Mouse (Mus musculus): Measurements from ENCODE around the gene Aldh8a1.

Aldh8a1 gene

GRCm38 (mm10) chr10:21376682-21377473 is at the start of gene Aldh8a1:
Aldh8a1 (plus strand) TSS chr10:21377291.
- no peak for DNase-seq (ENCODE audit: low spot score in 2 of 2)

DNA sequence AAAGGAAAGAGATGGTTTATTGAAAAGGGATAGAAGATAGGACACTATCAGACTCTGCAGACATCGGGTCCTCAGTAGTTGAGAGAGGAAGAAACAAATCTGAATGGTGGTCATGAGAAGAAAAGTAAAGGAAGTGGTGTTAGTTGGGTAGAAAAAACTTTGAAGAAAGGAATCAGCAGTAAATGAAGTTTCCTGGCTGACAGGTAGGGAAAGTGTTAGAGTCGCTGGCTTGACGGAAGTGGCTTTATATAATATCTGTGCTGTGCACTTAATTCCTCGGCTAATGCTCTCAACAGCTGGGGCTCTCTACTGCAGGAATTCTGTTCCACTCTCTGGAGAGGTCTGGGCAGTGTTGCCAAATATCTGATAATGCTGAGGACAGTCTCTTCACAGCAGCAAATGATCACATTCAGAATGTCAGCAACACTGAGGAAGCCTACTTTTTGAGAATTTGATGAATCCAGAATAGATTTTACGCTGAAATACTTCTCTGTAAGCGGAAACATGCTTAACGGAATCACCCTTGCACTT is 49.4 kb upstream of the Aldh8a1 start:
- DNase-seq (ENCODE audit: low spot score in 2 of 2) = no peak

GRCm38 (mm10) chr10:21334349-21335105 is 42.6 kb upstream of the Aldh8a1 start:
- no peak for DNase-seq (ENCODE audit: low spot score in 2 of 2)

DNA sequence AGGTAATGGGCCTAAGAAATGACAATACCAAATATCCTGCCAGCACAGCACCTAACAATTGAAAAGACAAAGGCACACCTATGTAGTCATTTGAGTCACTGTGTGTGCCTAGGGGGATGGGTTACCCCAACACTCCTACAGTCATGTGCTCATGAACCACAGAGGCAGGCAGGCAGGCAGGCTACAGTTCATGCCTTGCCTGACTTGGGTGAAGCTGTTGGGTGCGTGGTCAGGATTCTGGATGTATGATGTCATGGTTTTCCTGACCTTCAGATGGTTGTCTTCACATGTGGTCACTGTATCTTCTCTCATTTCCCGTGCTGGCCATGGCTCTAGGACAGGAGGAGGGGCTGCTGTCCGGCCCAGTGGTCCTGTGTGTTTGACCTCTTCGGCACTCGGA is 41.6 kb upstream of the Aldh8a1 start:
- DNase-seq (ENCODE audit: low spot score in 2 of 2) = no peak

- DNase-seq (ENCODE audit: low spot score in 2 of 2) = no peak
Measured at GRCm38 (mm10) chr10:21337191-21337590, 39.9 kb upstream of the Aldh8a1 start.

- no peak for DNase-seq (ENCODE audit: low spot score in 2 of 2)
Measured at GRCm38 (mm10) chr10:21341706-21342105, 35.4 kb upstream of the Aldh8a1 start.

DNA sequence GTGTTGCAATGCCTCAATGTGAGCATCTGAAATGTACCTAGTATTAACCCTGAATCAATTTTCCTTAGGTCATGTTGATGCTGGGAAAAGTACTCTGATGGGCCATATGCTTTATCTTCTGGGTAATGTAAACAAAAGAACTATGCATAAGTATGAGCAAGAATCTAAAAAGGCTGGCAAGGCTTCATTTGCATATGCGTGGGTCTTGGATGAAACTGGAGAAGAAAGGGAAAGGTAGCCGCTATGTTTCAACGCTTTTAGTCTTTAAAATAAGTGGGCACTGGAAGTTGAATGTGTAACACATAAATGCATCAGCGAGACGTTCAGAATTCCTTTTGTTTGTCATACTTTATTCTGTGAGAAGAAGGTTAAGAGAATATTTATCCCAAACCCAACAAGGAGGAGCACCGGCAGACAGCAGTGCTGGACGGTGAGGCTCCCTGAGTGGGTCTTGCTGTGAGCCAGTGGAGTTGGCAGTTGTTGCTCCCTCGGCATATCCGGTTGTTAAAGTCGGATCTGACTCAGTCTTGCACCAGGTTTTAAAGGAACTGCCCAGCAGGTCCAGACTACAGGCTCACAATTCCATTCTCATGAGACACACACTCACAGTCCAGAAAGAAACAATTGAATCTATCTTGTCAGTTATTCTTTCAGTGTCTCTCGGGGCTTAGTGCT is 34.6 kb upstream of the Aldh8a1 start:
- DNase-seq (ENCODE audit: low spot score in 2 of 2) = peak in 1 of 2 experiments; percentile 41

- DNase-seq (ENCODE audit: low spot score in 2 of 2) = no peak
Measured at GRCm38 (mm10) chr10:21347332-21347731, 29.8 kb upstream of the Aldh8a1 start.

- DNase-seq (ENCODE audit: low spot score in 2 of 2) = no peak
Measured at GRCm38 (mm10) chr10:21349449-21349848, 27.6 kb upstream of the Aldh8a1 start.

GRCm38 (mm10) chr10:21349946-21350345 is 27.1 kb upstream of the Aldh8a1 start:
- no peak for DNase-seq (ENCODE audit: low spot score in 2 of 2)

DNA sequence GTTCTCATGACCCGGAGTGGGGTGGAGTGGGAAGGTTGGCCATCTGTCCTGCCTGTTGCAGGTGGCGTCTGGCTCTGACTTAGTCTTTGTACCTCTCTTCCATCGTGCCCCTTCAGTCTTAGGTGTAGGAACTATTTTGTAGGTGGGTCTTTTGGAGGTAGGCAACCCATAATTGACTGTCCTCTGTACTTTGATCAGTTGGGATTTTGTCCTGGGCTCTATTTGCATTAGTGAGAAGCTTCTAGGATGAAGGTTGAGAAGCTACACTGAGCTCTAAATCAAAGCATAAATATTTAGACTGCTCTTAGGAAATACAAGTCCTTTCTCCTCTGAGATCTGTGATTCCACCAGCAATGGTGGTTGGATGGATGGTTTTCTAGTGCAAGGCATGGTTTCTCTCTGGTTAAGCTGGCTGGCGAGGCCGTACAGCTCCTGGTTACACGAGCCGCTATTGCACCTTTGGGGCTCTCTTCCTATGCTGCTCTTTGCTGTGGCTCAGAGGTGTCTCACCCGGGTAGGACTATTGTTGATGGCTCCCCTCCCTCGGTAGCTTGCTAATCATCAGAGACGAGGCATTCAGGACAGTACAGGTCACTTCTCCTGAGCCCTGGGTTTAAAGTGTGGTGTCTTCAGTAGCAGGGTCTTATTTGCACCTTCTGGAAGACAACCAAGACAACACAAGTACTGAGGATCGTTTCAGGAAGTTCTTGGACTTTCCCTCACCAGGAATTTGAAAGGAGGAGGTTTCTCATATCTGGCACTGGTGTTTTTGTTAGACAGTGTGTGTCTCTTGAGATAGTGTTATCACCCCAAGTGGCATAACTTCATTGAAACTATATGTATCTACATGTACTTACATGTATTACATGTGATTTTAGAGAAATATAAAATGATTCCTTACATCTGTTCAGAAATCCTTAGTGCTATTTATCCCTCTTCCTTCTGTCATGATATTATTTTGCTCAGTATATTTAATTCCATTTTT is 26.3 kb upstream of the Aldh8a1 start:
- DNase-seq (ENCODE audit: low spot score in 2 of 2) = no peak

DNA sequence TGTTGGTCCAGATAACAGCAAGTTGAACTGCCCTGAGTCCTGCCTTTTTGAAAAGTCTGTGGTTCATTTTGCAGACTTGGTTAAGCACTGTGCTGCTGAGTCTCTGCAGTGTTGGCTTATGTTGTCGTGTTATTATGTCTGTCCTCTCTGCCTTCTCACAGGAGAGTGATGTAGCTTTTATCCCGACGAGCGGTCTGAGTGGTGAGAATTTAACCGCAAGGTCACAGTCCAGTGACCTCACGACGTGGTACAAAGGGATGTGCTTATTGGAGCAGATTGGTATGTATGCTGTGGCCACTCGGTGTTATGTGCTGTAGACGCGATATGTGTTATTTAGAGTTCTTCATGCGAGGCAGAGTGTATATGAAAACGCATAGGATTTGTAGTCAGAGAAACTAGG is 25.3 kb upstream of the Aldh8a1 start:
- DNase-seq (ENCODE audit: low spot score in 2 of 2) = no peak

- DNase-seq (ENCODE audit: low spot score in 2 of 2) = no peak
Measured at GRCm38 (mm10) chr10:21353890-21354289, 23.2 kb upstream of the Aldh8a1 start.

GRCm38 (mm10) chr10:21354506-21354905 is 22.6 kb upstream of the Aldh8a1 start:
- no peak for DNase-seq (ENCODE audit: low spot score in 2 of 2)

DNA sequence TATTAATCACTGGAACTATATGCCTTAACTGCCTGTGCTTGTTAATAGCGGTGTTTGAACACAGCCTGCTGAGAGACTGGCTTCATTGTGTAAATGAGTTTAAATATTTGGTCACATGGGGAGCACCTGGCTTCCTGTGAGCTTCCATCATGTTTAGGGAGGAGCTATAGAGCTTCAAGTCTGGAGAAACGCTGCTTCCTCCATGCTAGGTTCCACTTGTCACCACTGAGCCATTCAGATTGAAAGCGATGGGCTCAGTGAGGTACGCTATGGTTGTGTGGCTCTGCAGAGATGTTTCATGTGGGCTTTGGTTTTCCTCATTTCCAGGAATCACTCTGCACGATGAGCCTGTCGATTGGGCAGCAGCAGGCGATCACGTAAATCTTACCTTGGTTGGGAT is 19.1 kb upstream of the Aldh8a1 start:
- no peak for DNase-seq (ENCODE audit: low spot score in 2 of 2)

- no peak for DNase-seq (ENCODE audit: low spot score in 2 of 2)
Measured at GRCm38 (mm10) chr10:21359086-21359485, 18.0 kb upstream of the Aldh8a1 start.

- no peak for DNase-seq (ENCODE audit: low spot score in 2 of 2)
Measured at GRCm38 (mm10) chr10:21361871-21362270, 15.2 kb upstream of the Aldh8a1 start.

DNA sequence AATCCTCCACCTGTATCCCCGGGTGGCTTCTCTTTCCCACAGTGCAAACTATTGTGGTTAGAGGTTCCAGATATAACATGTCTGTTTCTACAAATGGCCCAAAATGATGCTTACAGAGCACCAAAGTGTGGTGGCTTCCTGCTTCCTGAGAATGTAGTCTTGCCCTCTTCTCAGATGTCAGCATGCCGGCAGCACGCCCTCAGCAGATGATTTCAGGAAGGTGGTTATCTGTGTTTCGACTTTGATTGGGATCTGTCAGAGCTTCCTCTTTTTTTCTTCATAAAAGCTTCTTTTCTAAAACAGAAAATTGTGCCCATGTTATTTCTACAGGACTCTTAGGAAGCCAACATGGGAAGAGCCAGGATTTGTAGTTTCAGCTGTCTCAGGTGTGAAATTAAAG is 13.8 kb upstream of the Aldh8a1 start:
- DNase-seq (ENCODE audit: low spot score in 2 of 2) = no peak

GRCm38 (mm10) chr10:21364946-21365345 is 12.1 kb upstream of the Aldh8a1 start:
- no peak for DNase-seq (ENCODE audit: low spot score in 2 of 2)

DNA sequence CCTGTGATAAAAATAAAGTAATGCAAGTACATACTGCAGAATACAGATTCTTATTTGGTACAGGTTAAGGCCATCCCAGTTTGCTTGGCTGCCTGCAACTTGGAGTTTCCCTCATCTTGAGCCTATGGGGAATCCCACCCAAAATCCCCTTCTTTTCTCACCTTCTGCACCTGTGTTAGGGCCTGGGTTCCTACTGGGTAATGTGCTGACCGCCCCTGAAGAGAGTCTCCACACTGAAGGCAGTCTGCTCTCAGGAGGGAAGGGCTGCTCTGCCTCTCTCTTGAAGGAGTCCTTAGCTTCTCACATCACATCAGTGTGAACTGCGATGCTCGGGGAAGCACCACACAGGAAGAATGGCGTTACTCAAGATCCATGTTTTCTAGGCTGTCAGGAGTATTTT is 11.2 kb upstream of the Aldh8a1 start:
- DNase-seq (ENCODE audit: low spot score in 2 of 2) = no peak

DNA sequence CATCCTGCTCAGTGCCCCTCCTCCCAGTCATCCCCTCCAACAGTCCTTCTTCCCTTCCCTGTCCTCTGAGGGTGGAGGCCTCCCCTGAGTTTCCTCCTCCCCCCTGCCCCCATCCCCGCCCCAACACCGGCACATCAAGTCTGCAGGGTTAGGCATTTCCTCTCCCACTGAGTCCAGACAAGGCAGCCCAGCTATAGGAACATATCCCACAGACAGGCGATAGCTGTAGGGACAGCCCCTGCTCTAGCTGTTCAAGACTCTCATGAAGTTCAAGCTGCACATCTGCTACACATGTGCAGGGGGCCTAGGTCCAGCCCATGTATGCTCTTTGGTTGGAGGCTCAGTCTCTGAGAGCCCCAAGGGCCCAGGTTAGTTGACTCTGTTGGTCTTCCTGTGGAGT is 10.6 kb upstream of the Aldh8a1 start:
- no peak for DNase-seq (ENCODE audit: low spot score in 2 of 2)

Measured in left cerebral cortex, adult 9 months (tissue).